Mouse (Mus musculus): Measurements from ENCODE around the gene Idh3a. TPM values are rescaled to one million over a fixed set of nuclear protein-coding genes. Genes with fewer than 3 reads are reported as not detected.

Gene Idh3a
- polyA plus RNA-seq, 1 experiment, result 10.6 TPM

DNA sequence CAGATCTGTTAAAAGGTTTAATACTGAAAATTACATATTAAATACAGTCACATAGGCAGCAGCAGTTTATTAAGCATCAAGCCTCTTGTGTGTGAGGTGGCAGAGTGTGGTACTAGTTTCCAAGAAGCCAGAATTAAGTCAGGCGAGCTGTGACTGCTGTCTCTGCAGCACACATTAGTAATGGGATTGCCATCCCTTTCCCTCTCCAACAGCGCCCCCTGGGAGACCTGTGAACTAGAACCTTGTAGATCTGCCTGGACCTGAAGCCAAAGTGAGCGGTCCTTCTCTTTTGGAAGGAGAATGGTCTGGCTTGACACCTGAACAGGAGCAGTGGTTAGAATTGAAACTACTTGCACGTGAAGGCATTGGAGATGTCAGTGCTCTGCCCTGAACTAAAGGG lies 18.8 kb downstream of the Idh3a start:
- H3K27ac ChIP-seq (ENCODE audit: insufficient read depth, low read length), result no peak overlapping the region
- peaks cover 24% of the 10 kb centered on the region for H3K36me3 ChIP-seq (ENCODE audit: control insufficient read depth, insufficient read depth, low read length)
- no peak overlapping the region for H3K4me3 ChIP-seq (ENCODE audit: extremely low read depth, insufficient read depth, insufficient read length)
- H3K27me3 ChIP-seq (ENCODE audit: control insufficient read depth, insufficient read depth, low read length), result no peaks in the 10 kb centered on the region
- TF ChIP-seq CTCF (IDR thresholded peaks at IDR 0.05; ENCODE audit: extremely low read depth, insufficient read depth, insufficient read length, insufficient replicate concordance) (no peak), POLR2A (IDR thresholded peaks at IDR 0.05; ENCODE audit: low read depth, low read length) (no peak)
- peak in 1 of 2 experiments; percentile 42 for DNase-seq (ENCODE audit: low read depth in 1 of 2, low spot score in 2 of 2)
- H3K4me1 ChIP-seq (ENCODE audit: control insufficient read depth, insufficient read depth, insufficient read length), result no peaks in the 10 kb centered on the region
- 85% methylated on average over 4 of the region's 4 CpGs for WGBS

DNA sequence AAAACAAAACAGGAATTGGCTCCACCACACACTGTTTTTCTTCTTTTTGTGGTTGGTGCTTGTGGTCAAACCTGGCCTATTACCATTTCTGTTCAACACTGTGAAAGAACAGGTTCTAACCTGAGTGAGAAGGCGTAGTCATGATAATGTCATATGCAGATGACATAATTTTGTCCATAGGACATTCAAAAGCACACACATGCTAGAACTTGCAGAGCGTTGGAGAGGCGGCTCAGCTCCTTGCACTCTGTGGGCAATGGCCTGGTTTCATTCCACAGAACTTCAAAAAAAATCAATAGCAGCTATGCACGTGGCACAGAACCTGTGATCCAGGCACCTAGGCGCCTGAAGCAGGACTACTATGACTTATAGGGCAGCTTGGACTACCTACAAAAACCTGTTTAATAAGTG lies 26.7 kb downstream of the Idh3a start:
- DNase-seq (ENCODE audit: low read depth in 1 of 2, low spot score in 2 of 2), result peak in 1 of 2 experiments; percentile 32

DNA sequence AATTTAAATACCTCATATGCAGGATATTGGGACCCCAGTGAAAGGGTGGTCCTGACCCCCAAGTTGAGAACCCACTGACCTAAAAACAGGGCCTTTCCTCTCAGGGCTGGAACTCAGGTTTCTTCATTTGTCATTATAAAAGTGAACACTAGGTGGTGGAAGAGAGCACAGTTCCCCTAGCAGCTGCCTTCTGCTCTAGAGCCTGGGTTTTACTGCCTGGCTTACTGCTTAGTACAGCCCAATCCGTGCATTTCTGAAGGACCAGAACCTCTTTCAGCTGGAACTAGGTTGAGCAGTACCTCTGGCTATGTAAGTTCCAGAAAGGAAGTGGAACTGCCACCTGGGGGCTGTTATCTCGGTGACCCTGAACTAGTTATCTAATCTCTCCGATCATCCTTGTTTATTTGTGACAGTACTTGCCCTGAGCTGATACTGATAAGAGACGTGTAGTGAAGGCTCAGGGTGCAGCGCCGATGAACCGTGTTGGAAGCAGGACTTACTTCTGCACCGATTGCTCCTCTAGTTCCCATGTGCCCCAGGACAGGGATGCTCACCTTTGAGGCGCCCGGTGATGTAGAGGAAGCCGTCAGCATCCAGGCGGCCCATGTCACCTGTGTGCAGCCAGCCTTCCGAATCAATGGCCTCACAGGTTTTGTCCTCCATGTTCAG lies 28.2 kb downstream of the Idh3a start:
- Histone ChIP-seq H3K27ac (ENCODE audit: insufficient read depth, low read length) (no peak overlapping the region), H3K4me1 (ENCODE audit: control insufficient read depth, insufficient read depth, insufficient read length) (no peaks in the 10 kb centered on the region; the same call in 1 of the 2 replicates), H3K27me3 (ENCODE audit: control insufficient read depth, insufficient read depth, low read length) (no peaks in the 10 kb centered on the region), H3K36me3 (ENCODE audit: control insufficient read depth, insufficient read depth, low read length) (no peaks in the 10 kb centered on the region), H3K4me3 (ENCODE audit: extremely low read depth, insufficient read depth, insufficient read length) (no peak overlapping the region)
- TF ChIP-seq CTCF (IDR thresholded peaks at IDR 0.05; ENCODE audit: extremely low read depth, insufficient read depth, insufficient read length, insufficient replicate concordance) (peak; percentile 17; the same call in 1 of the 2 replicates), POLR2A (IDR thresholded peaks at IDR 0.05; ENCODE audit: low read depth, low read length) (no peak)
- no peak for DNase-seq (ENCODE audit: low read depth in 1 of 2, low spot score in 2 of 2)
- WGBS, result 54% methylated on average over 13 of the region's 13 CpGs

More for the DNA sequence above, 26.7 kb downstream of the Idh3a start:
- Histone ChIP-seq H3K4me1 (ENCODE audit: control insufficient read depth, insufficient read depth, insufficient read length) (no peaks in the 10 kb centered on the region; the same call in 1 of the 2 replicates), H3K4me3 (ENCODE audit: extremely low read depth, insufficient read depth, insufficient read length) (no peak overlapping the region), H3K36me3 (ENCODE audit: control insufficient read depth, insufficient read depth, low read length) (no peaks in the 10 kb centered on the region), H3K27ac (ENCODE audit: insufficient read depth, low read length) (no peak overlapping the region; the same call in 1 of the 2 replicates), H3K27me3 (ENCODE audit: control insufficient read depth, insufficient read depth, low read length) (no peaks in the 10 kb centered on the region)
- TF ChIP-seq POLR2A (IDR thresholded peaks at IDR 0.05; ENCODE audit: low read depth, low read length), result no peak
- no peak for TF ChIP-seq CTCF (IDR thresholded peaks at IDR 0.05; ENCODE audit: extremely low read depth, insufficient read depth, insufficient read length, insufficient replicate concordance)
- WGBS, result 62% methylated on average over 5 of the region's 5 CpGs

DNA sequence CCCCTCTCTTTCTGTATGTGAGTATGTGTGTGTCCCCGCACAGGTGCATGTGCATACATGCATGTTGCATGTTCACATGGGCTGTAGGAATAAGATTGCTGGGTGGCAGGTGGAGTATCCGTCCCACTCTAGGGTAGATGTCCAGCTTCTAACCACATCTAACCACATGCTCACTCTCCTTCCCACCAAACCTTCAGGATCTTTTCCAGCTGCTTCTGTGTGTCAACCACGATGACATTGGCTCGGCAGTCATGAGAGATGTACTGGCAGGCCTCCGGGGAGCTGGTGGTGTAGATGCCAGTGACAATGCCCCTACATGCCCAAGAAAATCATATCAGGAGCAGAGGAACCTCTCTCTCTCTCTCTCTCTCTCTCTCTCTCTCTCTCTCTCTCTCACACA lies 41.1 kb downstream of the Idh3a start:
- no peak for TF ChIP-seq CTCF (IDR thresholded peaks at IDR 0.05; ENCODE audit: extremely low read depth, insufficient read depth, insufficient read length, insufficient replicate concordance)
- TF ChIP-seq POLR2A (IDR thresholded peaks at IDR 0.05; ENCODE audit: low read depth, low read length), result no peak
- no peak overlapping the region for H3K27ac ChIP-seq (ENCODE audit: insufficient read depth, low read length)
- 82% methylated on average over 5 of the region's 5 CpGs for WGBS
- no peak for DNase-seq (ENCODE audit: low read depth in 1 of 2, low spot score in 2 of 2)
- no peak overlapping the region for H3K4me3 ChIP-seq (ENCODE audit: extremely low read depth, insufficient read depth, insufficient read length)
- no peaks in the 10 kb centered on the region for H3K27me3 ChIP-seq (ENCODE audit: control insufficient read depth, insufficient read depth, low read length)
- no peaks in the 10 kb centered on the region for H3K36me3 ChIP-seq (ENCODE audit: control insufficient read depth, insufficient read depth, low read length)
- no peaks in the 10 kb centered on the region for H3K4me1 ChIP-seq (ENCODE audit: control insufficient read depth, insufficient read depth, insufficient read length)

DNA sequence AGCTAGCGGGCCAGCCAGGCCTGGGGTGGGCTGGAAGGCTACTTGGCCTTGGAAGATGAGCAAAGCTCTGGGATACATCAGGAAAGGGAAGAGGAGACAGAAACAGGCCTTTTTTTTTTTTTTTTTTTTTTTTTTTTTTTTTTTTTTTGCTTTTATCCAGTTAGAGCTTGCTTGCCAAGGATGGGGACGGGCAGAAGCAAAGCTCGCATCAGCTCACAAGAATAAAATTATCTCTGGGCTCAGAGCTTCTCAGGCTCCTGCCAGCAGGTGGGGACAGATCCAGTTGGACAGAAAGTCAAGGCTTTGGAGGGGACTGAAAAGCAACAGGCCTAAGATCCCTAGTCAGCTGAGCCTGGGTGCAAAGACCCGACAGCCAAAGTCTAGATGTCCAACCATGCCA lies 42.6 kb downstream of the Idh3a start:
- no peaks in the 10 kb centered on the region for H3K36me3 ChIP-seq (ENCODE audit: control insufficient read depth, insufficient read depth, low read length)
- 92% methylated on average over 4 of the region's 4 CpGs for WGBS
- H3K27me3 ChIP-seq (ENCODE audit: control insufficient read depth, insufficient read depth, low read length), result no peaks in the 10 kb centered on the region
- no peak for DNase-seq (ENCODE audit: low read depth in 1 of 2, low spot score in 2 of 2)
- H3K27ac ChIP-seq (ENCODE audit: insufficient read depth, low read length), result no peak overlapping the region
- TF ChIP-seq CTCF (IDR thresholded peaks at IDR 0.05; ENCODE audit: extremely low read depth, insufficient read depth, insufficient read length, insufficient replicate concordance), result no peak
- TF ChIP-seq POLR2A (IDR thresholded peaks at IDR 0.05; ENCODE audit: low read depth, low read length), result no peak
- no peak overlapping the region for H3K4me3 ChIP-seq (ENCODE audit: extremely low read depth, insufficient read depth, insufficient read length)
- H3K4me1 ChIP-seq (ENCODE audit: control insufficient read depth, insufficient read depth, insufficient read length), result no peaks in the 10 kb centered on the region

DNA sequence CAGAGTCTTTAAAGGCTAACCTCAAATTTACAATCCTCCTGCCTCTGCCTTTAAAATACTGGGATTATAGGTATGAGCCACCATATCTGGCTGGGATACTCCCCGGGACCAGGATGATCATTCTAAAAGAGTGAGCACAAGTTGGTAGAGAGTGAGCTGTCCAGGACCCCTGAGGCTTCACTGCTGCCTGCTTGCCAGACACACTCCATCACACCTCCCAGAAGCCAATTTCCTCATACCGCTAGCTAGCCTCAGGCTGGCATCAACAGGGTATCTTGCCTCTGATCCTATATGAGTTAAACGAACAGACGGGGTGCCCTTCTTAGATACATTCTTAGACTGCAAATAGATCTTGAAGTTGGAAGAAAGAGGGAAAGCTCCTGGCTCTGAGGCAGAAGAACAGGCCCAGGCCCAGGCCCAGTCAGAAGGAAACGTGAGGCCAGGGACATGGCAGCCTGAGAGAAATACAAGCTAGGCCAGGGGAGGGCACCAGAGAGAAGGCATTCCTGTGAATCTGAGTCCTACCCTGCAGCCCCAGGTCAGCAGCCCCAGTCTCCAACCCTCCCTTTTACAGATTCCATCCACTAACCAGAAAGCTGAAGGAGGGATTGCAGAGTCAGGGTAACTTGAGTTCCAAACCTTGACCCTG lies 43.6 kb downstream of the Idh3a start:
- 89% methylated on average over 5 of the region's 5 CpGs for WGBS
- no peak for DNase-seq (ENCODE audit: low read depth in 1 of 2, low spot score in 2 of 2)

DNA sequence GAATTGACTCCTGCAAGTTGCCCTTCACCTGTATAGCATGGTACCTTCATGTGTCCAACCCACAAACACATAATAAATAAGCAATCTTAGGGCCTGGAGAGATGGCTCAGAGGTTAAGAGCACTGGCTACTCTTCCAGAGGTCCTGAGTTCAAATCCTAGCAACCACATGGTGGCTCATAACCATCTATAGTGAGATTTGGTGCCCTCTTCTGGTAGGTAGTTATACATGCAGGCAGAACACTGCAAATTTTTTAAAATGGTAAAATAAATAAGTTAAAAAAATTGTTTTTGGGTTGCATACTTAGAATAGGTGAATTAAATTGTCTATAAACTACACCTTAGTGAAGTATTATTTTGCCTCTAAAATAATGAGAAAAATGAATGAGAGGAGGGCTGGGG lies 44.8 kb downstream of the Idh3a start:
- no peak for DNase-seq (ENCODE audit: low read depth in 1 of 2, low spot score in 2 of 2)
- H3K4me3 ChIP-seq (ENCODE audit: extremely low read depth, insufficient read depth, insufficient read length), result no peak overlapping the region
- no peaks in the 10 kb centered on the region for H3K27me3 ChIP-seq (ENCODE audit: control insufficient read depth, insufficient read depth, low read length)
- no peak for TF ChIP-seq CTCF (IDR thresholded peaks at IDR 0.05; ENCODE audit: extremely low read depth, insufficient read depth, insufficient read length, insufficient replicate concordance)
- TF ChIP-seq POLR2A (IDR thresholded peaks at IDR 0.05; ENCODE audit: low read depth, low read length), result no peak
- no peaks in the 10 kb centered on the region for H3K4me1 ChIP-seq (ENCODE audit: control insufficient read depth, insufficient read depth, insufficient read length)
- no peak overlapping the region for H3K27ac ChIP-seq (ENCODE audit: insufficient read depth, low read length)
- H3K36me3 ChIP-seq (ENCODE audit: control insufficient read depth, insufficient read depth, low read length), result no peaks in the 10 kb centered on the region

More for the DNA sequence above, 43.6 kb downstream of the Idh3a start:
- H3K4me1 ChIP-seq (ENCODE audit: control insufficient read depth, insufficient read depth, insufficient read length), result no peaks in the 10 kb centered on the region
- no peaks in the 10 kb centered on the region for H3K27me3 ChIP-seq (ENCODE audit: control insufficient read depth, insufficient read depth, low read length)
- H3K36me3 ChIP-seq (ENCODE audit: control insufficient read depth, insufficient read depth, low read length), result no peaks in the 10 kb centered on the region
- H3K4me3 ChIP-seq (ENCODE audit: extremely low read depth, insufficient read depth, insufficient read length), result no peak overlapping the region
- no peak for TF ChIP-seq POLR2A (IDR thresholded peaks at IDR 0.05; ENCODE audit: low read depth, low read length)
- no peak for TF ChIP-seq CTCF (IDR thresholded peaks at IDR 0.05; ENCODE audit: extremely low read depth, insufficient read depth, insufficient read length, insufficient replicate concordance)
- no peak overlapping the region for H3K27ac ChIP-seq (ENCODE audit: insufficient read depth, low read length)
